Mouse (Mus musculus): ENCODE data around the gene Klhl25. TPM values are rescaled to one million over a fixed set of nuclear protein-coding genes. Genes with fewer than 3 reads are reported as not detected.
"Not testable (repeated sequence)": the region's sequence is repeated elsewhere in the genome, so short reads cannot be mapped to it uniquely, and the experiment has no call there.

Gene Klhl25
- polyA plus RNA-seq, 1 experiment from 2014 or later = 32.6 TPM

DNA sequence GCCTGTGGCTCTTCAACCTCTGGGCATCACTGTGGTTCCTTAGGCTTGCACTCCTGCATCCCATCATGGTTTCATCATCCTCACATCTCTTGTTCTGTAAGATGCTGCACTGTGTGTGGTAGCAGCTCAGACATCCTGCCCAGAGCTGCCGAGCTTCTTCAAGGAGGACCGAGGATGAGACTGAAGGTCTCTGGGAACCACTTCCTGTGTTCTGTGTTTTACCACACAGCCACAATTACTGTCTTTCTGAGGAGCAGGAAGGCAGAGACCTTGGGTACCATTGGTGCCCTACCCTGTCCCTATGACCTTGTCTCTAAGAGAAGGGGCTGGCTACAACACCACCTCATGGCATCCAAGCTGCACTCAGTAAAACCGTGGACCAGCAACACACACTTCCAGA, 67.4 kb downstream of the Klhl25 start:
- not testable (repeated sequence) for H3K4me1 ChIP-seq (replicated peaks); H3K27ac ChIP-seq (replicated peaks); H3K9ac ChIP-seq; H3K36me3 ChIP-seq; H3K4me2 ChIP-seq; H3K27me3 ChIP-seq; ATAC-seq (ENCODE audit: low FRiP score, low read depth); H3K4me3 ChIP-seq; H3K9me3 ChIP-seq
- 93% methylated on average over 3 of the region's 3 CpGs for WGBS

DNA sequence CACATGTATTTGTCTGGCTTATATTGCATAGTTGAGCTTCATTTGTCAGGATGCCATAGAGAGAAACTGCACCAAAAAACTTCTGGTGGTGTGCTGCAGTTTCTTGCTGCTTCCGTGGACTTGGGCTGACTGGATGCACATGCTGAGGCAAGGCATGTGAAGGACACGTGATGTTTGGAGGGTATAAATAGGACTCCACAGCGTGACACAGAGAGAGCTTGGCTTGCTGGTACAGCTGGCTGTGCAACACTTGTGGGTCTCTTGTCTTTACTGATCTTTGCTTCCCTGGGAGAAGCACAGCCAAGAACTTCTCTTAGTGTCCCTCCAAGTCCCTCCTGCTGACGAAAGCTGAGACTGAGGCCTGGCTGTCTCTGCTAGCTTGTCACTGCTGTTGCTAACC, 69.6 kb downstream of the Klhl25 start:
- 77% methylated on average over 4 of the region's 4 CpGs for WGBS
- no peak overlapping the region for H3K9ac ChIP-seq

DNA sequence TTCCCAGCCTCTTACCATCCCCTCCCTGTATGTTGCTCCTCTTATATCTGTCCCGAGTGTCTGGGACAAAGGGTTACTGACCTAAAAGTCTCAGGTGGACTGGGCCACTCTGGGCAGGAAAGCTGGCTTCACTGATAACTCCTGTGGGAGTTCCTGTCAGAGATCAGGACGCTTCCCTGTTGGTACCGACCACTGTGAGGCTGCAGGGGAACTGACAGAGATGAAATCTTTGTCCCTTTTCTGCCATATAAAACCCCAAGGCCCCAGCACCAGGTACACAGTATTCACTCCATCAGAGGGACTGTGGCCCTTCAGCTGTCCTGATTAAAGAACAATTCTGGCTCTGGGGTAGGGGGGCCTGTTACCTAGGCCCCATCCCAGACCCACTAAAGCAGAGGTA, 71.6 kb downstream of the Klhl25 start:
- not testable (repeated sequence) for ATAC-seq (ENCODE audit: low FRiP score, low read depth); H3K27me3 ChIP-seq; H3K27ac ChIP-seq (replicated peaks)

More for the DNA sequence above, 69.6 kb downstream of the Klhl25 start:
- no peaks in the 10 kb centered on the region for H3K36me3 ChIP-seq
- H3K4me2 ChIP-seq = no peak overlapping the region
- H3K27ac ChIP-seq (replicated peaks) = no peak overlapping the region
- 0 out of 2 replicates have a peak, but pooled peaks cover 6% of the 10 kb centered on the region for H3K4me1 ChIP-seq (replicated peaks)
- H3K9me3 ChIP-seq = no peaks in the 10 kb centered on the region
- no peak overlapping the region for H3K4me3 ChIP-seq
- no peaks in the 10 kb centered on the region for H3K27me3 ChIP-seq
- ATAC-seq (ENCODE audit: low FRiP score, low read depth) = no peak

More for the DNA sequence above, 71.6 kb downstream of the Klhl25 start:
- not testable (repeated sequence) for H3K9ac ChIP-seq; H3K4me3 ChIP-seq; H3K9me3 ChIP-seq; H3K36me3 ChIP-seq; H3K4me2 ChIP-seq; H3K4me1 ChIP-seq (replicated peaks)
- 73% methylated on average over 3 of the region's 3 CpGs for WGBS

Measured in hindbrain, embryonic 15.5 days (tissue).